Mouse (Mus musculus) spleen, adult 2 months (tissue): ENCODE data around the gene Coq9.

ENCODE experiments used
- CTCF ChIP-seq: fragments of 200-500 bp; IDR thresholded peaks from 2 replicates; pipeline ENCODE4 v1.5.1; 2011; ENCODE audit warnings: mild to moderate bottlenecking, inconsistent platforms; ENCODE audit not compliant: insufficient read depth, insufficient read length, insufficient replicate concordance; ENCODE audit errors: extremely low read depth
- POLR2A ChIP-seq: fragments of 200-500 bp; IDR thresholded peaks from 2 replicates; pipeline ENCODE4 v1.6.1; 2011; ENCODE audit warnings: low read depth, low read length, inconsistent platforms

- peak; percentile 20; the same call in 1 of the 2 replicates for TF ChIP-seq CTCF
- TF ChIP-seq POLR2A = no peak
These were observed 23.6 kb upstream of the Coq9 start for GRCm38 (mm10) chr8:94814556-94814955.
